Mouse (Mus musculus) erythroblast, embryonic 14.5 days (primary cell): ENCODE data around the gene Kcnab1. TPM values are rescaled to one million over a fixed set of nuclear protein-coding genes. Genes with fewer than 3 reads are reported as not detected.

ENCODE experiments used
- H3K27me3 ChIP-seq: 2 replicates; pipeline ENCODE4 v1.6.1; 2012; ENCODE audit warnings: inconsistent platforms; ENCODE audit not compliant: control insufficient read depth
- H3K36me3 ChIP-seq: 2 replicates; pipeline ENCODE4 v1.6.1; 2012; ENCODE audit warnings: mild to moderate bottlenecking, inconsistent platforms; ENCODE audit not compliant: control insufficient read depth
- H3K4me1 ChIP-seq: 2 replicates; pipeline ENCODE4 v1.6.1; 2012; ENCODE audit warnings: inconsistent platforms; ENCODE audit not compliant: control insufficient read depth
- H3K4me3 ChIP-seq: replicated peaks from 2 replicates; pipeline ENCODE3; 2012; ENCODE audit warnings: moderate library complexity, mild to moderate bottlenecking, inconsistent platforms
- H3K9me3 ChIP-seq: 2 replicates; pipeline ENCODE4 v1.6.1; 2012; ENCODE audit warnings: low read length, inconsistent platforms, mixed read lengths; ENCODE audit not compliant: control insufficient read depth
- GATA1 ChIP-seq: IDR thresholded peaks from 2 replicates; pipeline ENCODE4 v1.6.1; 2012; ENCODE audit warnings: low read length, inconsistent platforms, mixed read lengths
- TAL1 ChIP-seq: IDR thresholded peaks from 3 replicates; pipeline ENCODE4 v1.6.1; 2012; ENCODE audit warnings: low read length, inconsistent platforms, mixed read lengths
- polyA plus RNA-seq: library from polyadenylated mRNA; stranded (reverse); fragments of >175 nt; gene quantifications from 2 replicates; pipeline ENCODE4 v1.2.3, GENCODE M21; 2012

Kcnab1 gene
- polyA plus RNA-seq, 1 experiment = not detected

DNA sequence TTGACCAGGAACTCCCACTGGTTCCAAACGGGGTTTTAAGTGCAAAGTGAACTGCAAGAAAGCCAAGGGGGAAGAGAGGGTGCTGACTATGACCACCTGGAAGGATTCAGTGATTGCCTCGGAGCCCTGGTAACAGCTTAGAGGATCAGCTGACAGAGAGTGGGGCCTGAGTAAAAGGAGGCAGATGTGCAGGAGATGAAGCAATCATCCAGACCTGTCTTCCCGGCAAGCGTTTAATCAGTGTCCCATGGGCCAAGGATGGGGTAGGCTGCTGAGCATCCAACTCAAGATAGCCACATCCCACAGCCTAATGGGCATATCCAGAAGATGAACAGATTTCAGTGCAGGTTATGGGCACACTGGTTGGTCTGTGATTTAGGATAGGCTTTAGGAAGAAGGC, 258.8 kb downstream of the Kcnab1 start:
- Histone ChIP-seq H3K4me3 (no peak overlapping the region), H3K9me3 (no peaks in the 10 kb centered on the region), H3K4me1 (no peaks in the 10 kb centered on the region), H3K27me3 (no peaks in the 10 kb centered on the region), H3K36me3 (peaks cover 26% of the 10 kb centered on the region)
- no peak for TF ChIP-seq GATA1
- no peak for TF ChIP-seq TAL1

DNA sequence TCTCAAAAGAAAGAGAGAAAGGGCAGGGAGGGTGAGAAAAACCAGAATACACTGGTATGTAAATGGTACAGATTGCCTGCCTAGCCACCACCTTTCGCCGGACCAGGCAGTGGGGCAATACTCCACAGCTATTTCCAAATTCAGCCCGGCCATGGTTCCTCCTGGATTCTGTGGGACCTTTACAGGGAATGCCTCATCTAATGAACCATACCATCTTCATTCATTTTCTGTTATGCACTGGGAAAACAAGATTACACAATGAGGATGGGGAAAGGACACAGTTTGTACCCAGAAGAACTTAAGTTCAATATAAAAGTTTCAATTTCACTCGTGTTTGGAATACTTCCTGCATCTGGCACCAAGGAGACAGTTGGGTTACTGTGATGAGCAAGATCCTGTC, 263.4 kb downstream of the Kcnab1 start:
- Histone ChIP-seq H3K27me3 (no peaks in the 10 kb centered on the region), H3K9me3 (no peaks in the 10 kb centered on the region), H3K36me3 (peaks cover 46% of the 10 kb centered on the region), H3K4me1 (no peaks in the 10 kb centered on the region), H3K4me3 (no peak overlapping the region)
- TF ChIP-seq GATA1 (no peak), TAL1 (no peak)

DNA sequence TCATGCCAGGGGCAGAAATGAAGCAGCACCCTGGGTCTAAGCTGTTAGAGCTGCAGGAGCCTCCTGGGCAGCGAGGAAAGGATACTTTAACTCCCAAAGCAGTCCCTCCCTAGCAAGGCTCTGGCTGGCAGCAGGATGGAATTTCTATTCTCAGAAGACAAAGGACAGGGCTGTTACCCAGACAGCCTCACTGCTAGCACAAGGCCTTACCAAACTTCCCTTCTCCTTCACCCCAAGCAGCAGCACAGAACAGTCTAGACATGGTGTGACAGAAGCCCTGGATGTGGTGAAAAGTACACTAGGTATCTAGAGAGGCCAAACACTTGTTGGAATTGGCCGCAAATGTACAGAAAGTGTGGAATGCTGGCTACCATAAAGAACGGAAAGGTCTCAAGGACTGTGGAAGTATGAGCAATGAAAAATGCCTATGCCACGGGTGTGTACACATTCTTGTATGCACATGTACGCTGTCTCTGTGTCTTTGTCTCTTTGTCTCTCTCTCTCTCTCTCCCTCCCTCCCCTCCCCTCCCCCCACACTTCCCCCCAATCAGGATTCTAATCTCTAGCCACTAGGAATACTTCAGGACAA, 264.5 kb downstream of the Kcnab1 start:
- Histone ChIP-seq H3K27me3 (no peaks in the 10 kb centered on the region), H3K4me3 (no peak overlapping the region), H3K4me1 (no peaks in the 10 kb centered on the region), H3K9me3 (no peaks in the 10 kb centered on the region), H3K36me3 (peaks cover 45% of the 10 kb centered on the region)
- TF ChIP-seq TAL1 (no peak), GATA1 (no peak)

DNA sequence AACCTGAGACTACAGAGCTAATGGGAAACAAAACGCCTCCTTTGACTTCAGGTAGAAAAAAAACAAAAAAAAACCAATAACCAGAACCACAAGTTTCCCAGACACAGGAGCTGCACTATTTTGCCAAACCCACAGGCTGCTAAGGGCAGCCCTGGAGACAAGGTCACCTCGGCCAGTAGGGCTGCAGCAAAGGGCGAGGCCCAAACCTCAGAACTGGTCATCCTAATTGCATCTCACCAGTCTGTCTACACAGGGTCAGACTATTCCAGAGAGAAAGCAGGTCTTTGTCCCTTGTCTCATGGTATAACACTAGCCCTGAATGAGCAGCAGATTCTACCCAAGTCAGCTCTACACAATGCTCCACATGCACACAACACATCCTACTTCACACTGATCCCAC, 265.5 kb downstream of the Kcnab1 start:
- H3K36me3 ChIP-seq = peaks cover 53% of the 10 kb centered on the region
- H3K4me1 ChIP-seq = no peaks in the 10 kb centered on the region
- TF ChIP-seq GATA1 (no peak), TAL1 (no peak)
- no peaks in the 10 kb centered on the region for H3K27me3 ChIP-seq
- no peaks in the 10 kb centered on the region for H3K9me3 ChIP-seq
- H3K4me3 ChIP-seq = no peak overlapping the region

DNA sequence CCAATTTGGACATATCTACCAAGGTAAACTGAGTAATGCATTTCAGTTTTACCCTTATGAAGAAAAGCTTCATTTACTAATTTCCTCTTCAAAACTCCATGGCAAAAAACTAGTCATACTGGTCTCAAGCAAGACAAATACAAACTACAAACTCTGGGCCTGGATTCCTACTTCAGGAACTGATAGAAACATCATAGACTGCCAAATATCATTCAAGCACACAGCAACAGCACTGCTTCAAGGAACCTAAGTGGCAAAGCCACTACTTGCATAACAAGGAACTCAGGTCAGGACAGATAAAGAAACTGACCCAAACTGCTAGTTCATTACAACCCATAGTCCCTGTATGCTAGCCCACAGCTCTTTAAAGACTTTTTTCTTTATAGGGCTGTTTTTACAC, 269.5 kb downstream of the Kcnab1 start:
- H3K9me3 ChIP-seq = no peaks in the 10 kb centered on the region
- no peaks in the 10 kb centered on the region for H3K4me1 ChIP-seq
- H3K36me3 ChIP-seq = peaks cover 64% of the 10 kb centered on the region
- no peaks in the 10 kb centered on the region for H3K27me3 ChIP-seq
- no peak overlapping the region for H3K4me3 ChIP-seq
- TF ChIP-seq TAL1 (no peak), GATA1 (no peak)

DNA sequence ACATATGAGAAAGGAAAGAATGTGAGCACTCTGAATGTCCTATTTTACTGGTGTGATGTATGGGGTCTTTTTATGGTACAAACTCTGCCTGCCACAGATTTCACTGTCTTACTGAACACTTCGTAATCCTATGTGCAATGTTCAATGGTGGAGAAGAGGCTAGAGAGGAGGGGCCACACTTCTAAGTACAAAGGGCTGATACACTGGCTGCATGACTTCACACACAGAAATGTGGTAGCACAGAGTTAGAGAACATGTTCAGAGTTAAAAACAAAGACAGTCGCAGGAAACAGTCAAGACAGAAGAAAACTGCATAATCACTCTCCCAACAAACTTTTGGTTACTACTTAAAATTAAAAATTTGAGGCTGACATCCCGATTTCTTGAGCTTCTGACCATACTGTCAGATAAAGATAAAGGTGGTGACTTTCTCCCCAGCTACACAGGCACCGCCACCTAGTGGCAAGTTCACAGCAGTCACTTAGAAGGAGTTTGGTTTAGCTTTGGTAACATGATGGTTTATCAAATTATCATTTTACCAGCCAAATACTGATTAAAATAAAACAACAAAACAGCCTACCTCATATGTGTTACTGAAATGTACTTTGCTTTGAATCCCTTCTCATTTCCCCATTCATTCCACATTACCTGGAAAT, 270.8 kb downstream of the Kcnab1 start:
- Histone ChIP-seq H3K4me1 (no peaks in the 10 kb centered on the region), H3K4me3 (no peak overlapping the region), H3K36me3 (peaks cover 72% of the 10 kb centered on the region), H3K9me3 (no peaks in the 10 kb centered on the region), H3K27me3 (no peaks in the 10 kb centered on the region)
- TF ChIP-seq GATA1 = no peak
- TF ChIP-seq TAL1 = no peak

DNA sequence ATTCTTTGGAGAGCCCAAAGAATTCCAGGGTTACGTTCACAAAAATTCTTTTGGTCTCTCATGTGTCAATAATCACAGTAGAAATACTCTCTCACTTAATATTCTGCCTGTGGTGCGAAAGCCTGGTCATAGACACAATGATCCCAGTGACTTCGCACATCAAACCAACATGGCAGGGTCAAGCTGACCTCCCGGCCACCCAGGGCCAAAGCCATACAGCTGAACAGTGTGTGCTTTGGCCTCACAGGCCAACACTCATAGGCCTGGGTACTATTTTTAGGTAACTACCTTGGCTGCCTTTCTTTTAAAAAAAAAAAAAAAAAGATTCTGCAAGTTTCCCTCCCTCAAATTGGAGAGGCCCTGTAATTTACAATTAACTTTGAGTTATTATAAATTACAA, 271.9 kb downstream of the Kcnab1 start:
- H3K27me3 ChIP-seq = no peaks in the 10 kb centered on the region
- TF ChIP-seq GATA1 (no peak), TAL1 (no peak)
- peaks cover 77% of the 10 kb centered on the region for H3K36me3 ChIP-seq
- H3K4me3 ChIP-seq = no peak overlapping the region
- H3K4me1 ChIP-seq = no peaks in the 10 kb centered on the region
- H3K9me3 ChIP-seq = no peaks in the 10 kb centered on the region

DNA sequence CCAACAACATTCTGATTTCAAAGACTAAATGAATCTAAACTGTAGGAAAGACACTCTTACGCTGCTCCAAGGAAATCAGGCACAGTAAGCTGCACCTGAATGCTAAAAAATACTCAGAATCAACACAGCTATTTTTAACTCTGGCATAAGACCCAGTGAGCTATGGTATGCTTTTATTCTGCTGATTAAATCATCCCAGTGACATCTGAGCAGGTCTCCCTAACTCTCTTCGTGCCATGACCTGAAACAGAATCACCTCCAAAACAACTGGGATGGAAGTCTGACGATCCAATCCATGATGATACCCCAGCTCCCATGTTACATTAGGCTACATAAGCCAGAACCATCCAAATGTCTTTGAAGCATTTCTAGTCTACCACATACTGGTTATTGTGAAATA, 275.2 kb downstream of the Kcnab1 start:
- H3K4me1 ChIP-seq = no peaks in the 10 kb centered on the region
- no peaks in the 10 kb centered on the region for H3K27me3 ChIP-seq
- no peak overlapping the region for H3K4me3 ChIP-seq
- H3K36me3 ChIP-seq = peaks cover 93% of the 10 kb centered on the region
- H3K9me3 ChIP-seq = no peaks in the 10 kb centered on the region
- no peak for TF ChIP-seq TAL1

DNA sequence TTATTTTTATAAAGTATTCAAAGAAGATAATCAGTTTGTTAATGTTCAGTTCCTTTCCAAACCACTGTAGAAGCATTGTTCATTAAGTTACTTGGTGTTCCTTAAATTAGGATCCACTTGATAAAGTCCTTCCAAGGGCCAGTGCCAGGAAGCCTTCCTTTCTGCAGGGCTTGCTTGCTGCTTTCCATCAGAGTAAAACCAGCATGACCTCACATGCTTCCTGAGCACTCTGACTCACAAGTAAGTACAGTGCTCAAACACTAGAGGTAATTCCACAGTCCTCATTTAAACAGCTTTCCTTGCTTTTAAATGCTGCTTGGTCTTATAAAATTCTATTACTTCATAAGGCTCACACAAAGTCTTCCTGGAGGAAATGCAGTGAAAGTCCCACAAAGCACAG, 276.6 kb downstream of the Kcnab1 start:
- H3K4me3 ChIP-seq = no peak overlapping the region
- H3K9me3 ChIP-seq = no peaks in the 10 kb centered on the region
- no peaks in the 10 kb centered on the region for H3K27me3 ChIP-seq
- TF ChIP-seq TAL1 (no peak), GATA1 (no peak)
- H3K4me1 ChIP-seq = no peaks in the 10 kb centered on the region
- peaks cover 90% of the 10 kb centered on the region for H3K36me3 ChIP-seq

DNA sequence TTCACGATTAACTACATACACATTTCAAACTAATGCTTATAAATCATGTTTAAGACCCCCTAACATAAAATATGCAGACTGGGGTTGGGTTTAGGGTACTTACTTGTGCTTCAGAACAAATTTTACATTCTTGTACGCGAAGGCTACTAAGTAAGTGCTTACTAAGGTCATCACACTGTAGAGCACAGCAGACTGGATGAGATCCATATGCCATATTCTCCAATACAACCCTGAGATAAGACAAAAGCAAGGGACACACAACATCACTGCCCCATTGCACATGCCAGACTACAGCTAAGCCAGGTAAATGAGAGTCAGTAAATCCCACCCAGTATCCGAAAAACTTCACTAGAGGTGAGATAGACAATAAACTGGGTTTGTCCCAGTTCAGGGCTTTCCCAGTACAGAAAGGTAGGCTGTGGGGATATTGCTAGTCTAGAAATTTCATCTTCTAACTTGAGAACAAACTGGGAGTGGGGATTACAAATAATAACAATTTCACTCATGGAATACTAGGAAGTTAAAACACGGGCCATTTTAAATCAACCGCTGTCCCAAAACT, 282.1 kb downstream of the Kcnab1 start:
- H3K4me1 ChIP-seq = peaks cover 16% of the 10 kb centered on the region
- TF ChIP-seq GATA1 (no peak), TAL1 (no peak)
- H3K36me3 ChIP-seq = peaks cover 39% of the 10 kb centered on the region

More for the DNA sequence above, 282.1 kb downstream of the Kcnab1 start:
- Histone ChIP-seq H3K27me3 (no peaks in the 10 kb centered on the region), H3K4me3 (peak overlapping the region; percentile 92), H3K9me3 (no peaks in the 10 kb centered on the region)
